Mouse (Mus musculus) 3T3-L1 (cell line): Measurements from ENCODE around the gene Dhx58.
A peak's percentile ranks its signal among the peaks of the same experiment; 100 is the strongest.

ENCODE experiments used
- DNase-seq: peaks from one replicate; pipeline ENCODE4 v3.0.0-alpha.2; 2015; ENCODE audit warnings: low read depth, low spot score

The Dhx58 gene

GRCm38 (mm10) chr11:100702081-100702851 is 1.8 kb downstream of the Dhx58 start:
- DNase-seq = peak; percentile 96

- no peak for DNase-seq
Observed at GRCm38 (mm10) chr11:100701301-100701700, 2.8 kb downstream of the Dhx58 start.

- no peak for DNase-seq
Observed at GRCm38 (mm10) chr11:100700710-100701109, 3.4 kb downstream of the Dhx58 start.

GRCm38 (mm10) chr11:100697921-100698320 is 6.2 kb downstream of the Dhx58 start:
- no peak for DNase-seq

GRCm38 (mm10) chr11:100694926-100695325 is 9.1 kb downstream of the Dhx58 start:
- peak; percentile 81 for DNase-seq

GRCm38 (mm10) chr11:100693154-100693553 is 10.9 kb downstream of the Dhx58 start:
- no peak for DNase-seq

- no peak for DNase-seq
Observed at GRCm38 (mm10) chr11:100692164-100692616, 11.9 kb downstream of the Dhx58 start, which contains the start of gene Zfp385c. Zfp385c (minus strand) TSS chr11:100692455.

GRCm38 (mm10) chr11:100690389-100690788 is 13.7 kb downstream of the Dhx58 start:
- DNase-seq = peak; percentile 56

GRCm38 (mm10) chr11:100688443-100688842 is 15.6 kb downstream of the Dhx58 start:
- DNase-seq = no peak

- DNase-seq = no peak
Observed at GRCm38 (mm10) chr11:100687265-100687664, 16.8 kb downstream of the Dhx58 start.

GRCm38 (mm10) chr11:100685371-100685770 is 18.7 kb downstream of the Dhx58 start:
- DNase-seq = no peak

- no peak for DNase-seq
Observed at GRCm38 (mm10) chr11:100684084-100684483, 20.0 kb downstream of the Dhx58 start.

- no peak for DNase-seq
Observed at GRCm38 (mm10) chr11:100682526-100682925, 21.5 kb downstream of the Dhx58 start.

- DNase-seq = no peak
Observed at GRCm38 (mm10) chr11:100681826-100682225, 22.2 kb downstream of the Dhx58 start.

- DNase-seq = no peak
Observed at GRCm38 (mm10) chr11:100677810-100678209, 26.3 kb downstream of the Dhx58 start.

- DNase-seq = no peak
Observed at GRCm38 (mm10) chr11:100673169-100673568, 30.9 kb downstream of the Dhx58 start.

GRCm38 (mm10) chr11:100671956-100672355 is 32.1 kb downstream of the Dhx58 start:
- no peak for DNase-seq

GRCm38 (mm10) chr11:100671049-100671448 is 33.0 kb downstream of the Dhx58 start:
- DNase-seq = no peak

- no peak for DNase-seq
Observed at GRCm38 (mm10) chr11:100659806-100660205, 44.3 kb downstream of the Dhx58 start.

GRCm38 (mm10) chr11:100656458-100656857 is 47.6 kb downstream of the Dhx58 start:
- no peak for DNase-seq

- DNase-seq = peak; percentile 15
Observed at GRCm38 (mm10) chr11:100655589-100655988, 48.5 kb downstream of the Dhx58 start.

GRCm38 (mm10) chr11:100651748-100652147 is 52.3 kb downstream of the Dhx58 start:
- peak; percentile 32 for DNase-seq

GRCm38 (mm10) chr11:100651205-100651604 is 52.9 kb downstream of the Dhx58 start:
- DNase-seq = no peak
